Mouse (Mus musculus) neural tube, embryonic 14.5 days (tissue): ENCODE results near the gene Ctbp2. TPM values are rescaled to one million over a fixed set of nuclear protein-coding genes. Genes with fewer than 3 reads are reported as not detected.

ENCODE experiments used
- ATAC-seq: fragments of 200-750 bp; cut with Nextera tagmentation; 2 replicates; pipeline ENCODE4 v1.8.0; 2017; ENCODE audit warnings: low read depth, mild to moderate bottlenecking, moderate TSS enrichment, moderate library complexity
- H3K27ac ChIP-seq: fragments of 300-500 bp; sonication (generic); 2 replicates; pipeline ENCODE4 v1.5.1; 2014; ENCODE audit warnings: low read depth, mild to moderate bottlenecking, control low read depth, low read length, moderate library complexity, mixed read lengths
- H3K27me3 ChIP-seq: fragments of 300-500 bp; sonication (generic); 2 replicates; pipeline ENCODE4 v1.6.1; 2014; ENCODE audit warnings: low read length; ENCODE audit not compliant: control insufficient read depth, insufficient read depth
- H3K36me3 ChIP-seq: fragments of 300-500 bp; sonication (generic); 2 replicates; pipeline ENCODE4 v1.6.1; 2014; ENCODE audit warnings: low read length, mixed read lengths; ENCODE audit not compliant: control insufficient read depth, insufficient read depth
- H3K4me1 ChIP-seq: fragments of 300-500 bp; sonication (generic); 2 replicates; pipeline ENCODE4 v1.6.1; 2014; ENCODE audit warnings: low read length; ENCODE audit not compliant: control insufficient read depth, insufficient read depth
- H3K4me2 ChIP-seq: fragments of 300-500 bp; sonication (generic); 2 replicates; pipeline ENCODE4 v1.6.1; 2014; ENCODE audit warnings: mild to moderate bottlenecking, low read depth, low read length, control low read depth
- H3K4me3 ChIP-seq: fragments of 300-500 bp; sonication (generic); 2 replicates; pipeline ENCODE4 v1.5.1; 2014; ENCODE audit warnings: low read depth, low read length, control low read depth, mixed read lengths
- H3K9ac ChIP-seq: fragments of 300-500 bp; sonication (generic); replicated peaks from 2 replicates; pipeline ENCODE4 v1.6.1; 2014; ENCODE audit warnings: low read depth, mild to moderate bottlenecking, control low read depth, low read length, mixed read lengths
- H3K9me3 ChIP-seq: fragments of 300-500 bp; sonication (generic); 2 replicates; pipeline ENCODE4 v1.6.1; 2016; ENCODE audit warnings: low read length; ENCODE audit not compliant: control insufficient read depth
- WGBS: fragments of 180-500 bp; shearing (Covaris S2); extraction: QIAGEN DNeasy Blood & Tissue Kit; methylation state at CpG from one replicate; pipeline ENCODE4 v1.1.7; 2014; 5-methylcytosine and 5-hydroxymethylcytosine counted together
- polyA plus RNA-seq: library from polyadenylated mRNA; unstranded; fragments of >200 nt; fragmentation: Nextera tagmentation; extraction: Ambion mirVana; gene quantifications from 2 replicates; pipeline ENCODE4 v1.2.1, GENCODE M21; 2014

The Ctbp2 gene
- polyA plus RNA-seq, 1 experiment from 2014 or later = 65.0 TPM

GRCm38 (mm10) chr7:132940569-132940968, 183.6 kb downstream of the Ctbp2 start:
- H3K27me3 ChIP-seq = no peaks in the 10 kb centered on the region
- 0 out of 2 replicates have a peak, but pooled peaks cover 2% of the 10 kb centered on the region for H3K4me1 ChIP-seq
- H3K9ac ChIP-seq = no peak overlapping the region
- no peaks in the 10 kb centered on the region for H3K36me3 ChIP-seq
- WGBS = 88% methylated on average over 2 of the region's 2 CpGs
- no peak overlapping the region for H3K4me2 ChIP-seq
- ATAC-seq = no peak
- no peaks in the 10 kb centered on the region for H3K9me3 ChIP-seq
- no peak overlapping the region for H3K4me3 ChIP-seq
- H3K27ac ChIP-seq = no peak overlapping the region

DNA sequence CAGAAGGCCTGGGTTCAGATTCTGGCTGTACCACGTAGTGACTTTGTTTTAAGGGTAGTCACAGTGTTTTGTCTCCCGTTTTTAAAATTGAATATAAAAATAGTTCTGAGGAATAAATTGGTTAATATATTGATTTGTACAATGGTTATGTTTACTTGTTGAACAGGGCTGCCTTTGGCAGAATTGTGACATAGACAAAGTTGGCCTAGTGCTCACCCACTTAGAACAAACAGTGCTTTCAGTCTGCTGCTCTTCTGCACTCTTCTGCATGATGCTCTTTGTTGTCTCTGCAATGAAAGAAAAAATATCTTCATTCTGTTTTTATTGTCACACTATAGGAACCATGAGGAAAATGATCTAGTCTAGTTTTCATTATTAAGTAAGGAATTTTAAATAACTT, 185.0 kb downstream of the Ctbp2 start:
- no peaks in the 10 kb centered on the region for H3K36me3 ChIP-seq
- H3K27ac ChIP-seq = no peak overlapping the region
- no peak overlapping the region for H3K9ac ChIP-seq
- no peak for ATAC-seq
- no peak overlapping the region for H3K4me3 ChIP-seq
- no peak overlapping the region for H3K4me2 ChIP-seq
- WGBS = 87% methylated on average over 2 of the region's 2 CpGs
- H3K4me1 ChIP-seq = 0 out of 2 replicates have a peak, but pooled peaks cover 2% of the 10 kb centered on the region
- no peaks in the 10 kb centered on the region for H3K27me3 ChIP-seq
- no peaks in the 10 kb centered on the region for H3K9me3 ChIP-seq

Other genes with a start within 250 kb of the Ctbp2 start
- gene Zranb1, start 193.2 kb downstream of the Ctbp2 start, polyA plus RNA-seq = 29.3 and 32.0 TPM in 2 replicates
- 28.1 and 32.0 TPM in 2 replicates for gene Fgfr2, start 1.0 kb downstream of the Ctbp2 start, polyA plus RNA-seq